Mouse (Mus musculus): ENCODE results near the gene Lipo1. TPM values are rescaled to one million over a fixed set of nuclear protein-coding genes. Genes with fewer than 3 reads are reported as not detected.
"Not testable (repeated sequence)": the region's sequence is repeated elsewhere in the genome, so short reads cannot be mapped to it uniquely, and the experiment has no call there.

The Lipo1 gene
- not detected in 2 replicates for polyA plus RNA-seq (2015; fragmentation: Nextera tagmentation; extraction: Ambion mirVana)

DNA sequence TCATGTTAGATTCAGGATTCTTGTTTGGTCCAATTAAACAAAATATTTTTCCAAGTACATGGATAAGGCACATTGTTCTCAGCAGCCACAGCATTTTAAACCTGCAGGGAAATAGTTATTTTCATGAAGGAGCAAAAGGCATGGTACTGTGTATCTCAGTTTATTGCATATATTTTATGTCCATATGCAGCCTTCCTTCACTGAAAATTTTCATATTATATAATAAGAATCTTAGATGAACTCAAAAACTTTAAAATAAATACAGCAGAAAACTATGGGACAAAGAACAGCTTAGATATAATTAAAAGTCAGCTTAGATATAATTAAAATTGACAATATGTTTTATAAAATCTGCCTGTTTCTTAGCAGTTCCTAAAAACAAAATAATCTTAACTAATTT, at the start of gene Lipo1:
Gene Lipo1 (minus strand): TSS at position 101 of the 400 bp plus-strand sequence.
- not testable (repeated sequence) for DNase-seq (ENCODE audit: low spot score)

DNA sequence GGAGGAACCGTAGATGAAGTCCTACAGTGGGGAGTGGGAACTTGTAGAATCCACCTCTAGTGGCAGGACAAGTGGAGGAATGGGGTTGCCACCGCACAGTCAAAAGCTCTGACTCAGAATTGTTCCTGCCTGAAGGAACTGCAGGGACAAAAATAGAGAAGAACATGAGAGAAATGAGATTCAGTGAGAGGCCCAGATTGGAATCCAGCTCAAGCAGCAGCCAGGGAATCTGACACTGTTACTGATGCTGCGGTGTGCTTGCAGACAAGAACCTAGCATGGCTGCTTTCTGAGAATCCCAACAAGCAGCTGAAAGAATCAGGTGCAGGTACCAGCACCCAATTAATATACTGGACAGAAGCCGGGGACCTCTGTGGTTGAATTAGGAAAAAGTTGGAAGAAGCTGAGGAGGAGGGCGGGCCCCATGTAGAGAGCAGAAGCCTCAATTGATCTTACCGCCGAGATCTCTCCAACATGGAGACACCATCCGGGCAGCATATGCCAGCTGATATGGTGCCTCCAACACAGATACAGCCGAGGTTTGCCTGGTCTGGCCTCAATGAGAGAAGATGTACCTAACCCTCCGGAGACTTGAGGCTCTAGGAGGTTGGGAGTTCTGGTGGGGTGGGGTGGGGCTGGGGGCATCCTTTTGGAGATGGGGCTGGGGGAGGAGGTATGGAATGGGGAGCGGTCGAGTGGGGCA, 532 bp downstream of the Lipo1 start:
- no peak for DNase-seq (ENCODE audit: low spot score)

DNA sequence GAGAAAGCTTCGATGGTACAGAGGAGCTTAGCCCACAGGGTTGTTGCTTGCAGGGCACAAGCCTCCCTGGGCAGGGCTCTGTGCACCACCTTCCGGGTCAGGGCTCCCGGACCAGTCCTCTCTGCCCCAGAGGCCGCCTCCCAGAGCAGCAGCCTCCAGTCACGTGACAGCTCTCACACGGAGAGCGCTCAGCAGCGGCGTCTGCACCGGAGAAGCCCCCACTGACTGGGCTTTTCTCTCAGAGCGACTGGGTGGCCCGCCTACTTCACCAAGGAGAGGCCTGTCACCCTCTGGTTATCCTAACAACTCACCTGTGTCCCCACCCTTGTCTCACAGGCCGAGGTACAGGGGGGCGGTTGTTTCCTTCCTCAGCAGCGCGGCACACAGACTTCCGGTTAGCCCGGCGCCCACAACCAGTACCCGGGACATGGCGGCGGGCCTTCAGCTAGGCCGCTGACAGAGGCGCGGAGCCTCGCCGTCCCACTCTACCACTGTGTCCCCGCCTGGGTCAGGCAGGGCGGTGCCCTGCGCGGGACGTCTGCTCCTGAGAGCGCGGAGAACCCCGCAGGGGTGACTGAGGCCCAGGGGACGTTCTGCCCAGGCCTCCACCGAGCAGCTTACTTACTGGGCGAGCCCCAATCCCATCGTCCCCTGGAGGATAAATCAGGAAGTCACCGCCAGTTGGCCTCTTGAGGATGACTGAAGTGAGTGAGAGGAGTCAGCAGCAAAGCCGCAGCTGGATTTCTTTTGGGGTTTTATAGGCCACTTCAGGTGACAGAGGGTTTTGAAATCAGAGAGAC, 25.8 kb downstream of the Lipo1 start, which contains the start of gene Lipo3:
Gene Lipo3 (minus strand): TSS at position 665 of the 800 bp plus-strand sequence.
- not testable (repeated sequence) for DNase-seq (ENCODE audit: low spot score)

DNA sequence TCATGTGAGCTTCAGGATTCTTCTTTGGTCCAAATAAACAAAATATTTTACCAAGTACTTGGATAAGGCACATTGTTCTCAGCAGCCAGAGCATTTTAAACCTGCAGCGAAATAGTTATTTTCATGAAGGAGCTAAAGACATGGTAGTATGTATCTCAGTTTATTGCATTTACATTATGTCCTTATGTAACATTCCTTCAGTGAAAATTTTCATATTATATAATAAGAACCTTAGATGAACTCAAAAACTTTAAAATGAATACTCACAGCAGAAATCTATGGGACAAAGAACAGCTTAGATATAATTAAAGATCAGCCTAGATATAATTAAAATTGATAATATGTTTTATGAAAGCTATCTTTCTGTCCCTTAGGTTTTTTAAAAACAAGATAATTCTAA, 36.0 kb downstream of the Lipo1 start, which contains the start of gene Lipo2:
Gene Lipo2 (minus strand): TSS at position 101 of the 400 bp plus-strand sequence.
- not testable (repeated sequence) for DNase-seq (ENCODE audit: low spot score)

Other genes starting within 250 kb of the Lipo1 start
- gene Gm8978, start 162.2 kb downstream of the Lipo1 start, polyA plus RNA-seq (2015; fragmentation: Nextera tagmentation; extraction: Ambion mirVana) = not detected in 2 replicates
- gene Lipo2, start 36.1 kb downstream of the Lipo1 start, polyA plus RNA-seq (2015; fragmentation: Nextera tagmentation; extraction: Ambion mirVana) = 0.13 and 0.22 TPM in 2 replicates
- gene Lipo3, start 25.5 kb downstream of the Lipo1 start, polyA plus RNA-seq (2015; fragmentation: Nextera tagmentation; extraction: Ambion mirVana) = 16.5 TPM in 2 replicates
- gene Lipf, start 173.7 kb upstream of the Lipo1 start, polyA plus RNA-seq (2015; fragmentation: Nextera tagmentation; extraction: Ambion mirVana) = 0.09 and 0.14 TPM in 2 replicates
- gene Lipk, start 220.8 kb upstream of the Lipo1 start, polyA plus RNA-seq (2015; fragmentation: Nextera tagmentation; extraction: Ambion mirVana) = 0.05 and 0.14 TPM in 2 replicates